Mouse (Mus musculus) heart, postnatal 0 days (tissue): ENCODE data around the gene Magi2.

ENCODE experiments used
- CTCF ChIP-seq: IDR thresholded peaks from 2 replicates; pipeline ENCODE4 v1.5.1; 2016; ENCODE audit warnings: antibody characterized with exemption, control low read depth, low read depth
- EP300 ChIP-seq: IDR thresholded peaks from 2 replicates; pipeline ENCODE4 v1.6.1; 2016; ENCODE audit warnings: antibody characterized with exemption, low read depth

GRCm38 (mm10) chr5:20603756-20604469 is 1377.1 kb downstream of the Magi2 start:
- TF ChIP-seq CTCF (no peak), EP300 (no peak)
